Mouse (Mus musculus) layer of hippocampus, adult 9-11 months (tissue): Measurements from ENCODE around the gene Gm960.

Experiments
- DNase-seq: peaks from one replicate; pipeline ENCODE4 v3.0.0; 2022

The Gm960 gene

GRCm38 (mm10) chr19:4698205-4698677, at the start of gene Gm960:
TSS of gene Gm960 (minus strand) at chr19:4698668.
- peak; percentile 83 for DNase-seq

DNA sequence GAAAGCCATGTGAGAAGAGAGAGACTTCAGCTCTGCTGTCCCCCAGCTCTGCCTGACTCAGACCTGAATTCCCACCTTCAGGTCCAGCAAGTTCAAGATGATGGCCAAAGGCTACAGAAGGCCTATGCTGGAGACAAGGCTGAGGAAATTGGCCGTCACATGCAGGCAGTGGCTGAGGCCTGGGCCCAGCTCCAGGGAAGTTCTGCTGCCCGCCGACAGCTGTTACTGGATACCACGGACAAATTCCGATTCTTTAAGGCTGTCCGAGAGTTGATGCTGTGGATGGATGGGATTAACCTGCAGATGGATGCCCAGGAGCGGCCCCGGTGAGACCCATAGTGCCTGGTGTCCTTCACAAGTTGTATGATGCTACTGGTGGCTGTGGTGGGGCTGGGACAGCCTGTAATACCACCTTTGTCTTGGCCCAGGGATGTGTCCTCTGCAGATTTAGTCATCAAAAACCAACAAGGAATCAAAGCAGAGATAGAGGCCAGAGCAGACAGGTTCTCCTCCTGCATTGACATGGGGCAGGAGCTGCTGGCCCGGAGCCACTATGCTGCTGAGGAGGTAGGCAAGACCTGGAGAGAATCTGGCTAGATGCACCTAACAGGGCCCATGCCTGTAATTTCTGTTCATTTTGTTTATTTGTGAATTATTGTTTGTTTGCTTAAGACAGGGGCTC, 49.3 kb upstream of the Gm960 start:
- DNase-seq: no peak

GRCm38 (mm10) chr19:4746611-4747010, 48.1 kb upstream of the Gm960 start:
- no peak for DNase-seq

DNA sequence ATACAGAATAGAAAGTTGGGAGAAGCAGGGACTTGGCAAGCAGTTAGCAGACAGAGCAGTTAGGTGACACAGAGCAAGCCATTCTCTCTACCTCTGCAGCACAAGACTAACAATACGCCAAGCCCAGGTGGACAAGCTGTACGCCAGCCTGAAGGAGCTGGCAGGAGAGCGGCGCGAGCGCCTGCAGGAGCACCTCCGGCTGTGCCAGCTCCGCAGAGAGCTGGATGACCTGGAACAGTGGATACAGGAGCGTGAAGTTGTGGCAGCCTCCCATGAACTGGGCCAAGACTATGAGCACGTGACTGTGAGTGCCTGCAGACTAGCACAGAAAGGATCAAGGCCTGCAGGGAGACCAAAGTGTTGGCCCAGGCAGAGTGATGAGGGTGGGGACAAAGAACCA, 47.2 kb upstream of the Gm960 start:
- no peak for DNase-seq

- no peak for DNase-seq
These were observed 46.6 kb upstream of the Gm960 start for GRCm38 (mm10) chr19:4745057-4745456.

- no peak for DNase-seq
These were observed 45.6 kb upstream of the Gm960 start for GRCm38 (mm10) chr19:4744026-4744425.

DNA sequence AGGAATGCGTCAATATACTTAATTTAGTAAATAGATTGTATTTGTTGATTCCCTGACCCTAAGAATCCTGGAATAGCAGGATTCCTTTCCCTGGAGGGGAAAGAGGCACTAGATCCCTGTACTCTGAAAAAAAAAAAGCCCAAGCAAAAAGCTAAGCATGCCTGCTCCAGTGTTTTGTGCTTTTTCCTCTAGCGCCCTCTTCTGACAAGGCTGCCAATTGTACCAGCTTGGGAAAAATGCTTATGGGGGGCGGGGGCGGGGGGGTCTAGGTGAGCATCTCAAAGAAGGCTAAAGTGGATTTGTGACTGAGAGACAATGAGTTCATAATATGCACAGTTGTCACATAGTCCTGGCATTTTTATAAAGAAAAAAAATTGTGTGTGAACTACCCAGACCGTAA, 45.1 kb upstream of the Gm960 start:
- no peak for DNase-seq

DNA sequence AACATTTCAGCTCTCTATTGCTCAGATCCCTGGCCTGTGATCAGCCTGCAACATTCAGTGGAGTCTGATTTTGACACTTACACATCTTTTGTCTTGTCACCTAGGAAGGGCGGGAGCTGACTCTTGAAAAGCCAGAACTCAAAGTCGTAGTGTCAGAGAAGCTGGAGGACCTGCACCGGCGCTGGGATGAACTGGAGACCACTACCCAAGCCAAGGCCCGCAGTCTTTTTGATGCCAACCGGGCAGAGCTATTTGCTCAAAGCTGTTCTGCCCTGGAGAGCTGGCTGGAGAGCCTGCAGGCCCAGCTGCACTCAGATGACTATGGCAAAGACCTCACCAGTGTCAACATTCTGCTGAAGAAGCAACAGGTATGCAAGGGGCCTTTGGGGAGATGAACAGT, 43.8 kb upstream of the Gm960 start:
- no peak for DNase-seq

- no peak for DNase-seq
These were observed 43.0 kb upstream of the Gm960 start for GRCm38 (mm10) chr19:4741482-4741881.

GRCm38 (mm10) chr19:4739762-4740161, 41.3 kb upstream of the Gm960 start:
- DNase-seq: no peak

DNA sequence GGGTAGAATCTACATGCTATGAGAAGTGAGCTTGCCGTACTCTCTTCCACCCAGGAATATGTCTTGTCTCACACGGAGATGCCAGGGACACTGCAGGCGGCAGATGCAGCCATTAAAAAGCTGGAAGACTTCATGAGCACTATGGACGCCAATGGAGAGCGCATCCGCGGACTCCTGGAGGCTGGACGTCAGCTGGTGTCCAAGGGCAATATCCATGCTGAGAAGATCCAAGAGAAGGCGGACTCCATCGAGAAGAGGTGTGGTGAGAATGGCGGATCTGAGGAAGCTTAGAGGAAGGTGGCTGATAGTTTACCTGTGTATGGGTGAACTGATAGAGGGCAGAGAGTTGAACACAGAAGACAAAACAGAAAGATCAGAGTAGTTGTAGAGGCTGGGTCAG, 40.6 kb upstream of the Gm960 start:
- DNase-seq: no peak

GRCm38 (mm10) chr19:4737866-4738265, 39.4 kb upstream of the Gm960 start:
- no peak for DNase-seq

DNA sequence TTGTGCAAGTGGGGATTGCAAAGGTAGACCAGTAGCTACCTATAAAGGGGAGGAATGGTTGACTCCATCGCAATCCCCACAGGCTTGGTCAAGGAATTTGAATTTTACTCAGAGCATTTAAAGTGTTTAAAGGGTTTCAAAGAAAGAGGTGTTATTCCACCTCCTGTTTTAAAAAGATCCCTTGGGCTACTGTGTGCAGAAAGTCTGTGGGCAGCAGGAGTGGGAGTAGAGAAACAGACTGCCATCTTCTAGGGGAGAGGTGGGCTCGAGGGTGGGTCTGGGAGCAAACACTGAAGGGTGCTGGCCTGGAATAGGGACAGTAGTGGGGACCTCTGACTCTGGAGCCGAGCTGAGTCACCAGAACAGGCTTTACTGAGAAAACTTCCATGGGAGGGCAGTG, 34.6 kb upstream of the Gm960 start:
- DNase-seq: no peak

DNA sequence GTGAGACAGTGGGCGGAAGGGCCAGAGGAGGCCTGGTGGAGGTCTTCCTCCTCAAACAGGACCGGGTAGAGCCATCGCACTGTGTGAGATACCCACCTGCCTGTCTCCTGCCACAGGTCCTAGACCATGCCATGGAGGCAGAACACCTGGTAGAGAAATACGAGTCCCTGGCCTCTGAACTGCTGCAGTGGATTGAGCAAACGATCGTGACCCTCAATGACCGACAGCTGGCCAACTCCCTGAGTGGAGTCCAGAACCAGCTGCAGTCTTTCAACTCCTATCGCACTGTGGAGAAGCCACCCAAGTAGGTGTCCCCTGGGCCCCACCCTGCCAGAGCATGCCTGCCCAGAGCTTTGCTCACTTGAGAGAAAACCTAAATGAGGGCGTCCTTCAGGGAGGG, 30.7 kb upstream of the Gm960 start:
- no peak for DNase-seq

DNA sequence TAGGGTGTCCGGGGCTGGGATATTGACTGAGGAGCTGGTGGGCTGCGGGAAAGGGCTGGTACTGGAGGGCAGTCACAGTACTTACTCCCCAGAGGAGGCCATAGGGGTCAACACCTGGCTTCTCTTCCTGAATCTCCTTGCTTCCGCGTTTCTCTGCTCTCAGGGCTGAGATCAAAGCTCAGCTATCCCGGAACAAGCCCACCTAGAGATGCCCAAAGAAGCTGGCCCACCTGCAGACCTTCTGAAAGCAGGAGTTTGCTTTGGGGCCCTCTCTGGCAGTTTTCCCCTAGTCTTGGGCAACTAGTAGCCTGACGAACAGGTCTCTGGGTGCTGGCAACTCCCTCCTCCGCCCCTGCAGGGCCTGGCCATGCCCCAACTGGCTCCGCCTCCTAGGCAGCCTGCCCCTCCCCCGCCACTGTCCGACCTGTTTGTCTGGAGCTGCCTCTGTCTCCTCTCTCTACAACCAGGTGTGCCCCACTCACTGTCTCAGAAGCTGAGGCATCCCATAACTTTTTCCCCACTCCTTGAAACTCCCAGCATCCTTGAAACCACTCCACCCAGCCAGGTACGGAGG, 22.3 kb upstream of the Gm960 start:
- no peak for DNase-seq

DNA sequence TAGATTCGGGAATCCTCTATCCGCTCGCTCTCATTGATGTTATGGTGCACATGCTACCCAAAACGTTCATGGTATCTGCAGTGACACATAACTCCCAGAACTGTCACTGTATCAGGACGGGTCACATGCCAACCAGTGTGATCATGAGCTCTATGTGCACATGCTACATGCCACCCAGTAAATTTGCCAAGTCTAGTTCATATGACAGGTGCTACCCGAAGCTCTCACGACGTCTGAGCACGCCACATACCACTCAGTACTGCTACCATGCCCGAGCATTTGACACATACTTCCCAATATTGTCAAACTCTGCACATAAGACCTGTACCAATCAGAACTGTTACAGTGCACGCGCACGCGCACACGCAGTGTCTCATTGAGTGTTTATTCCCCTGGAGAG, 21.6 kb upstream of the Gm960 start:
- no peak for DNase-seq

DNA sequence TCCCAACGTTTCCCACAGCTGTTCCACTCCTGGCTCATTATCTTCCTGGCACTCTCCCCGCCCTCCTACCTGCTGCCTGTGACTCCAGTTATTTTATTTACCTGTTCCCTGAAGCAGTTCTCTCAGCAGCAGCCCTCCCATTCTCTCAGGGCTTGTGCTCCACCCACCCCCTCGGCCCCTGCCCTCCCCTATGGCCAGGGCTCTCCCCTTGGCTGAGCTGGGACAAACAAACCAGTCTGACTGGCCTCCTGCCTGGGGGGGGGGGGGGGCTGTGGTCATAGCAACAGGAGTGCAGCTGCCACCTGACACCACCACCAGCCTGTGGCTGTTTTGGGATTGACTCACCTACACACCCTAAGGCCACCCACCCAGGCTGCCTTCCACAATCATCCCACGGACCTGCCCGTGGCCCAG, 20.9 kb upstream of the Gm960 start:
- DNase-seq: no peak

- DNase-seq: no peak
These were observed 20.2 kb upstream of the Gm960 start for GRCm38 (mm10) chr19:4718716-4719115.

DNA sequence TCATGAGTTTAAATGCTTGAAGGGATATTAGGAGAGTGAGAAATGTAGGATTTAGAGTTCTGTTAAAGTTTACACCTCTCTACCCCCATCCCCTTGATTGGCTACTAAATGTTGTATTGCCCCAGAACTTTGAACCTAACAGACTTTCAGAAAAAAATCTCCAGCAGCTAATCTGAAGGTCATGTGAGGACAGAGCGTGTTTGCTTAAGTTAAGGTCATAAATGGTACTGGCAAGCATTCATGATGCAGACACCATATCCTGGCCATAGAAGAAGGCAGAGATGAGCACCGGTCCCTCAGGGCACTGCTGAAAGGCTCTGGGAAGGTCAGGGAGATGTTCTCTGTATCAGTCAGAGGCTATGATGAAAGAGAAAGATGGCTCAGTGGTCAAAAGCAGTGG, 18.8 kb upstream of the Gm960 start:
- no peak for DNase-seq

DNA sequence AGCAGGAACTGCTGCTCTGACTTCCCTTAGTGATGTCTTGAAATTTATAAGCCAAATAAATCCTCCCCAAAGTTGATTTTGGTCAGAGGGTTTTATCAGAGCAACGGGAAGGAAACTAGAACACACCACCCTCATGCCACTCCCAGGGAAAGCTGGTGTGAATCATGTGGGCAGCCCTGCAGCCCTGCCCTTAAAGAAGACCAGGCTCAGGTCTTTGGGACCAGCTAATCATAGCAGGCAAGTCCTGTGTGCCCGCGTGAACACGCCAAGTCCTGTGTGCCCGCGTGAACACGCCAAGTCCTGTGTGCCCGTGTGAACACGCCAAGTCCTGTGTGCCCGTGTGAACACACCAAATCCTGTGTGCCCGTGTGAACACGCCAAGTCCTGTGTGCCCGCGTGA, 18.3 kb upstream of the Gm960 start:
- DNase-seq: no peak

GRCm38 (mm10) chr19:4713886-4714285, 15.4 kb upstream of the Gm960 start:
- no peak for DNase-seq

GRCm38 (mm10) chr19:4712781-4713526, 14.5 kb upstream of the Gm960 start:
- no peak for DNase-seq

GRCm38 (mm10) chr19:4712156-4712780, 13.8 kb upstream of the Gm960 start:
- no peak for DNase-seq
